Mouse (Mus musculus): ENCODE results near the gene Fbn1. TPM values are rescaled to one million over a fixed set of nuclear protein-coding genes. Genes with fewer than 3 reads are reported as not detected.

Gene Fbn1
- polyA plus RNA-seq, 1 experiment from 2014 or later = 14.1 TPM

DNA sequence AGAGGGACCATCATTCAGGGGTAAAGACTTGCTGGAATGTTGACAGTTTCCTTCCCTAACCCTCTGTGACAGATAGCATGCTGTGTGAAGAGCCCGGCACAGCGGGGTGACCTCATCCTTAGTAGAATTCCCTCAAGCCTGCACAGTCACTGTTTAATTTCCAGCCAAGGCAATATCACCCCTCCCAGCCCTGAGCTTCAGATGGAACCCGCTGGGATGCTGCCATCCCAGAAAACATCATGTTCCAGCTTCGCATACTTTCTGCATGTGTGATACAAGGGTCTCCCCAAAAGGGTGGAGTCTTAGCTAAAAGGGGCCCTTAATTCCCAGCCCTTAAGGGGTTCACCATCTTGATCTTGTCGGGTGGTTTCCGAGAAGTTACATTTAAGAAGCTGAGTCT, 22.9 kb upstream of the Fbn1 start:
- no peaks in the 10 kb centered on the region for H3K27me3 ChIP-seq (ENCODE audit: control insufficient read depth, insufficient read depth, low read length)
- 68% methylated on average over 6 of the region's 6 CpGs for WGBS
- DNase-seq (ENCODE audit: low spot score) (no peak), ATAC-seq (replicated peaks; ENCODE audit: insufficient number of reproducible peaks, low FRiP score, low TSS enrichment, low read depth) (no peak)
- H3K9me3 ChIP-seq (replicated peaks; ENCODE audit: control insufficient read depth, low read length) = no peaks in the 10 kb centered on the region
- no peaks in the 10 kb centered on the region for H3K36me3 ChIP-seq (replicated peaks; ENCODE audit: control insufficient read depth, insufficient read depth, low read depth, low read length)
- H3K27ac ChIP-seq (replicated peaks; ENCODE audit: low read depth, low read length) = no peak overlapping the region
- no peak overlapping the region for H3K4me2 ChIP-seq (ENCODE audit: low read depth, low read length)
- H3K9ac ChIP-seq (replicated peaks; ENCODE audit: low read length) = no peak overlapping the region
- no peak overlapping the region for H3K4me3 ChIP-seq (ENCODE audit: low read depth, low read length)
- no peaks in the 10 kb centered on the region for H3K4me1 ChIP-seq (ENCODE audit: control insufficient read depth, insufficient read depth, low read length)

DNA sequence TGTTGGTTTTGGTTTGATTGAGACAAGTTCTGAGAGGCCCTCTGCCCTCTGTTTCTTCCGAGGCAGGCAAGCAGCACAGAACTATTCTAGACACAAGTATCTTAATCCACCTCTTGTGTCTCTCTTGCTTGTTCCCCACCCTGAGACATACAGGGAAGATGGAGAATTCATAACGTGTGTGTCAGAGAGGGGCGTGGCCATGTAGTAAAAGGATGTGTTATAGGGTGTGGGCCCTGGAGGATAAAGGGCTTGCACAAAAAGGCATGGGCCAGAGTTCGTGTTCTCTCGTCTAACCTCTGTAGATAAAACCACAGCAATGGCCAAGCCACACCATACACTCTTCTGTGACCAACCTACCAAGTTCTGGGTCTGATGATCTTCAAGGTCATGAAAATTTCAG, 18.8 kb upstream of the Fbn1 start:
- H3K27me3 ChIP-seq (ENCODE audit: control insufficient read depth, insufficient read depth, low read length) = no peaks in the 10 kb centered on the region
- no peak overlapping the region for H3K4me3 ChIP-seq (ENCODE audit: low read depth, low read length)
- H3K27ac ChIP-seq (replicated peaks; ENCODE audit: low read depth, low read length) = no peak overlapping the region
- no peak overlapping the region for H3K4me2 ChIP-seq (ENCODE audit: low read depth, low read length)
- DNase-seq (ENCODE audit: low spot score) (no peak), ATAC-seq (replicated peaks; ENCODE audit: insufficient number of reproducible peaks, low FRiP score, low TSS enrichment, low read depth) (no peak)
- 85% methylated on average over 5 of the region's 5 CpGs for WGBS
- no peaks in the 10 kb centered on the region for H3K9me3 ChIP-seq (replicated peaks; ENCODE audit: control insufficient read depth, low read length)
- H3K9ac ChIP-seq (replicated peaks; ENCODE audit: low read length) = no peak overlapping the region
- H3K4me1 ChIP-seq (ENCODE audit: control insufficient read depth, insufficient read depth, low read length) = no peaks in the 10 kb centered on the region
- no peaks in the 10 kb centered on the region for H3K36me3 ChIP-seq (replicated peaks; ENCODE audit: control insufficient read depth, insufficient read depth, low read depth, low read length)

DNA sequence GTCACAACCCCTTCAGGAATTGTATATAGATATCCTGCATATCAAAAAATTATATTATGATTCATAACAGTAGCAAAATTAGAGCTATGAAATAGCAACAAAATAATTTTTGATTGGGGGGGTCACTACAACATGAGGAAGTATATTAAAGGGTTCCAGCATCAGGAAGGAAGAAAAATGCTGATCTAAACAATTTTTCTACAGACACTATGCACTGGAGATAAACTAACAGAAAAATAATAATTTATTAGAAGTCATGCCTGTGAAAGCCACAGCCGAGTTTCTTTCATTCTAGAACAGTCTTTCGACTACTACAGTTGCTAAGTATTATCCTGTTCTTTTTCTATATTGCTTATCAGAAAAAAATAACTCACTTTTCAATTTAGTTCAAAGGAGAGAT, 17.7 kb upstream of the Fbn1 start:
- WGBS = 89% methylated on average over 2 of the region's 2 CpGs

DNA sequence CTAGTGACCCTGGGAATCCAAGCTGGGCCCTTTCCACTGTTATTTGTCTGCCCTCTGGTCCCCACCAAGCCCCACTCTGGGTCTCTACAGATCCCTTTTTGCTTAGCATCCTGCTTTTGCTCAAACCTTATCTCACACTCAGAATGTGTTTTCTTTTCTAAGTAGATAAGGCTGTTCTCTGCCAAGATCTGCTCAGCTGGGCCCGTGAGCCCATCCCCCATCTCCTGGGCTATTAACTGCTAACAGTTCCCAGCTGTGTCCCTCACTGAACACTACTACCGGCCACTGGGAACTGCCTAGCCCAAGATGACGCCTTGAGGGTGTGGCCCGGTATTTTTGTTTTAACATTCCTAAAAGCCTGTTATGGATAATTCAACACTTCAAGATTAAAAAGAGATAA, 8.8 kb upstream of the Fbn1 start:
- peak; percentile 73; the same call in 1 of the 2 replicates for ATAC-seq (replicated peaks; ENCODE audit: insufficient number of reproducible peaks, low FRiP score, low TSS enrichment, low read depth)
- H3K27ac ChIP-seq (replicated peaks; ENCODE audit: low read depth, low read length) = no peak overlapping the region

More for the DNA sequence above, 17.7 kb upstream of the Fbn1 start:
- H3K4me1 ChIP-seq (ENCODE audit: control insufficient read depth, insufficient read depth, low read length) = no peaks in the 10 kb centered on the region
- no peaks in the 10 kb centered on the region for H3K36me3 ChIP-seq (replicated peaks; ENCODE audit: control insufficient read depth, insufficient read depth, low read depth, low read length)
- no peaks in the 10 kb centered on the region for H3K27me3 ChIP-seq (ENCODE audit: control insufficient read depth, insufficient read depth, low read length)
- H3K27ac ChIP-seq (replicated peaks; ENCODE audit: low read depth, low read length) = no peak overlapping the region
- DNase-seq (ENCODE audit: low spot score) = no peak
- H3K9ac ChIP-seq (replicated peaks; ENCODE audit: low read length) = no peak overlapping the region
- no peak overlapping the region for H3K4me2 ChIP-seq (ENCODE audit: low read depth, low read length)
- no peak for ATAC-seq (replicated peaks; ENCODE audit: insufficient number of reproducible peaks, low FRiP score, low TSS enrichment, low read depth)
- H3K9me3 ChIP-seq (replicated peaks; ENCODE audit: control insufficient read depth, low read length) = no peaks in the 10 kb centered on the region
- no peak overlapping the region for H3K4me3 ChIP-seq (ENCODE audit: low read depth, low read length)

DNA sequence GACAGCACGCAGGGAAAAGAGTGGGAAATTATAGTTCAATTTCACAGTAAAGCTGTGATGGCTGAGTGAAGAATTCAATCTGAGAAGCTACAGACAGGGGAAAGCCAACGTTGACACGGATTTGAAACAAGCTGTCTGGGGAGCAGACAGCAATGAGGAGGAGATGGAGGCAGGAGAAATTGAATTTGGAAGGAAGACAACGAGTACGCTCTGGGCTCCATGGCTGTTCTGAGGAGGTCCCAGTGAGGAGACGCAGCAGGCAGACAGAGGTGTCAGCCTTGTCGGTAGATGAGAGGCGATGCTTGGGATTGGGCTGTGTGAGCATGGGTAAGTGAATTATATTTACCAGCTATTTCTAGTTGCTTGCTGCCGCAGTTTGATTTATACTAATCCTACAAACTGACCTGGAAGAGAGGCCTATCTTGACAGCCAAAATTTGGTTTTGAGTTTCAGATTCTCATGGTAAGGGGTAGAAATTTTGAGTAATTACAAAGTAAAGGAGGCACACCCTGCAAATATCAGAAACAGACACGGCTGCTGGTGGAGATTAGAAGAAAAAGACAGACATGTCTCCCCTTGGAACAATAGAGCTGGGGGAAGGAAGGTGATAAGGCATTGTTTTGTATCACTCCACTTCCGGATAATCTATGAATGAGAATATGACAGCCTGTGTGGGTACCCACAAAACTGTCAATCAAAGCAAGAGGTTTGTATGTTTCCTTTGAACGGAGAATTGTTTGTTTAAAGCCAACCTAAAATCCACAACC, 7.7 kb upstream of the Fbn1 start:
- no peak overlapping the region for H3K4me2 ChIP-seq (ENCODE audit: low read depth, low read length)
- no peak overlapping the region for H3K9ac ChIP-seq (replicated peaks; ENCODE audit: low read length)
- WGBS = 68% methylated on average over 12 of the region's 12 CpGs
- H3K36me3 ChIP-seq (replicated peaks; ENCODE audit: control insufficient read depth, insufficient read depth, low read depth, low read length) = no peaks in the 10 kb centered on the region
- no peaks in the 10 kb centered on the region; the same call in 1 of the 2 replicates for H3K4me1 ChIP-seq (ENCODE audit: control insufficient read depth, insufficient read depth, low read length)
- H3K9me3 ChIP-seq (replicated peaks; ENCODE audit: control insufficient read depth, low read length) = no peaks in the 10 kb centered on the region
- ATAC-seq (replicated peaks; ENCODE audit: insufficient number of reproducible peaks, low FRiP score, low TSS enrichment, low read depth) (no peak), DNase-seq (ENCODE audit: low spot score) (no peak)
- no peak overlapping the region for H3K27ac ChIP-seq (replicated peaks; ENCODE audit: low read depth, low read length)
- no peak overlapping the region for H3K4me3 ChIP-seq (ENCODE audit: low read depth, low read length)
- H3K27me3 ChIP-seq (ENCODE audit: control insufficient read depth, insufficient read depth, low read length) = no peaks in the 10 kb centered on the region

More for the DNA sequence above, 8.8 kb upstream of the Fbn1 start:
- no peak overlapping the region for H3K4me3 ChIP-seq (ENCODE audit: low read depth, low read length)
- no peaks in the 10 kb centered on the region; the same call in 1 of the 2 replicates for H3K4me1 ChIP-seq (ENCODE audit: control insufficient read depth, insufficient read depth, low read length)
- DNase-seq (ENCODE audit: low spot score) = peak; percentile 81
- no peaks in the 10 kb centered on the region for H3K36me3 ChIP-seq (replicated peaks; ENCODE audit: control insufficient read depth, insufficient read depth, low read depth, low read length)
- H3K4me2 ChIP-seq (ENCODE audit: low read depth, low read length) = no peak overlapping the region
- H3K27me3 ChIP-seq (ENCODE audit: control insufficient read depth, insufficient read depth, low read length) = no peaks in the 10 kb centered on the region
- no peaks in the 10 kb centered on the region for H3K9me3 ChIP-seq (replicated peaks; ENCODE audit: control insufficient read depth, low read length)
- WGBS = 10% methylated on average over 4 of the region's 4 CpGs
- no peak overlapping the region for H3K9ac ChIP-seq (replicated peaks; ENCODE audit: low read length)

DNA sequence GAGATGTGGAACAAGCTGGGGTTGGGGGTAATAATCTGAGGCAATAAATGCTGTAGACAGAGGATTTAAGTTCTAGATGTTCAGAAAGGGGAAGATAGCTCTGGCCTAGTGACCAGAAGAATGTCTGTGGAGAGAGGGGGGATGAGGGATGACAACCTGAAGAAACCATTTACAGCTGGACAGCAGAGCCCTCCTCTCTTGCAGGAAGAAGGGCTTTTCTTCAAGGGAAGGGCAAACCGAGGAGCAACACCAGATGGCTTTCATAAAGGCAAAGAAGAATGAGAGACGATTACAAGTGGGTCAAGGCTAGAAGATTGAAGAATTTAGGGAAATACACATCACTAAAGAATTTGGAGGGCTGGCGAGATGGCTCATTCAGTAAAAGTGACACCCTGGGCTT, 6.6 kb upstream of the Fbn1 start:
- H3K4me1 ChIP-seq (ENCODE audit: control insufficient read depth, insufficient read depth, low read length) = no peaks in the 10 kb centered on the region; the same call in 1 of the 2 replicates

DNA sequence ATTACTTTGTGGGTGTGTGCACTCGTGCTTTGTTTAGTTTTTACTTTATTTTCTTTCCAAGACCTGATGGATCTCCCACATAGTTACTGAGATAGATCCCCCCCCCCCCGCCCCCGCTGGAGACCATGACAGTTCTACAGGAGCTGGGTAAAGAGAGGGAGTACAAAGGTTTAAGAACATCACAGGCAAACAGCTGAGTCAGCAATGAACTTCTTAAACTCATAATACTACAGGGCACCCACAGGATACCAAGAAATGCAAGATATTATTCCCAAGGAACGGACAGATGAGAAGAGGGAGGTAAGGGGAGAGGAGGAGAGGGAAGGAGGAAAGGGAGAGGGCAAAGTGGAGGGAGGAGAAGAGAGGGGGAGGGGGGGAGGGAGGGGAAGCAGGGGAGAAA, 4.8 kb upstream of the Fbn1 start:
- Histone ChIP-seq H3K36me3 (replicated peaks; ENCODE audit: control insufficient read depth, insufficient read depth, low read depth, low read length) (no peaks in the 10 kb centered on the region), H3K4me3 (ENCODE audit: low read depth, low read length) (no peak overlapping the region), H3K4me1 (ENCODE audit: control insufficient read depth, insufficient read depth, low read length) (no peaks in the 10 kb centered on the region; the same call in 1 of the 2 replicates), H3K27ac (replicated peaks; ENCODE audit: low read depth, low read length) (no peak overlapping the region), H3K9me3 (replicated peaks; ENCODE audit: control insufficient read depth, low read length) (no peaks in the 10 kb centered on the region), H3K9ac (replicated peaks; ENCODE audit: low read length) (no peak overlapping the region), H3K4me2 (ENCODE audit: low read depth, low read length) (no peak overlapping the region), H3K27me3 (ENCODE audit: control insufficient read depth, insufficient read depth, low read length) (no peaks in the 10 kb centered on the region)
- DNase-seq (ENCODE audit: low spot score) (no peak), ATAC-seq (replicated peaks; ENCODE audit: insufficient number of reproducible peaks, low FRiP score, low TSS enrichment, low read depth) (no peak)
- WGBS = 75% methylated on average over 4 of the region's 4 CpGs

More for the DNA sequence above, 6.6 kb upstream of the Fbn1 start:
- 34% methylated on average over 3 of the region's 3 CpGs for WGBS
- ATAC-seq (replicated peaks; ENCODE audit: insufficient number of reproducible peaks, low FRiP score, low TSS enrichment, low read depth) = no peak
- DNase-seq (ENCODE audit: low spot score) = no peak
- H3K4me3 ChIP-seq (ENCODE audit: low read depth, low read length) = no peak overlapping the region
- no peak overlapping the region for H3K9ac ChIP-seq (replicated peaks; ENCODE audit: low read length)
- no peaks in the 10 kb centered on the region for H3K27me3 ChIP-seq (ENCODE audit: control insufficient read depth, insufficient read depth, low read length)
- no peak overlapping the region for H3K4me2 ChIP-seq (ENCODE audit: low read depth, low read length)
- no peaks in the 10 kb centered on the region for H3K9me3 ChIP-seq (replicated peaks; ENCODE audit: control insufficient read depth, low read length)
- H3K27ac ChIP-seq (replicated peaks; ENCODE audit: low read depth, low read length) = no peak overlapping the region
- no peaks in the 10 kb centered on the region for H3K36me3 ChIP-seq (replicated peaks; ENCODE audit: control insufficient read depth, insufficient read depth, low read depth, low read length)

DNA sequence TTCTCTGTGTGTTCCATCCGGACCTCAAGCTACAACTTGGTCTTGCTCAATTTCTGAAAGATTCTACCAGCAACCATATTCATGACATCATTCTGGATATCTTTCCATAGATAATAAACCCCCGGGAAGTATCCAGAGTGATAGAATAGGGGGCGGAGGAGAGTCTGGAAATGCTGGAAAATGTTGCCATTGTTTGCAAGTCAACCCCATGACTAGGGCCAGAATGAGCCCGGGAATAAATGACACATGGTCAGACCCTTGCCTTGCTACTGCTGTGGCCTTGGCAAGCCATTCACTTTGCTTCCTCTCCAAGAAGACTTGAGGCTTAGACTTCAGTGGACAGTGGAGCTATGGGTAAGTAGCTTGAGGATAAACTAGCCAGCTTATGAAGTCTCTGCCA, 4.1 kb upstream of the Fbn1 start:
- Histone ChIP-seq H3K4me2 (ENCODE audit: low read depth, low read length) (no peak overlapping the region), H3K27ac (replicated peaks; ENCODE audit: low read depth, low read length) (no peak overlapping the region), H3K4me1 (ENCODE audit: control insufficient read depth, insufficient read depth, low read length) (no peaks in the 10 kb centered on the region; the same call in 1 of the 2 replicates), H3K27me3 (ENCODE audit: control insufficient read depth, insufficient read depth, low read length) (no peaks in the 10 kb centered on the region), H3K9ac (replicated peaks; ENCODE audit: low read length) (no peak overlapping the region), H3K9me3 (replicated peaks; ENCODE audit: control insufficient read depth, low read length) (no peaks in the 10 kb centered on the region), H3K36me3 (replicated peaks; ENCODE audit: control insufficient read depth, insufficient read depth, low read depth, low read length) (no peaks in the 10 kb centered on the region), H3K4me3 (ENCODE audit: low read depth, low read length) (no peak overlapping the region)
- WGBS = 85% methylated on average over 4 of the region's 4 CpGs
- DNase-seq (ENCODE audit: low spot score) (no peak), ATAC-seq (replicated peaks; ENCODE audit: insufficient number of reproducible peaks, low FRiP score, low TSS enrichment, low read depth) (no peak)
